Mouse (Mus musculus): ENCODE data around the gene Cdk5. TPM values are rescaled to one million over a fixed set of nuclear protein-coding genes. Genes with fewer than 3 reads are reported as not detected.
A peak's percentile ranks its signal among the peaks of the same experiment; 100 is the strongest.

The Cdk5 gene
- total and polyA plus RNA-seq, 3 experiments, result 19.9 to 42.7 (median 21.7) TPM

GRCm38 (mm10) chr5:24424004-24424781 is 863 bp upstream of the Cdk5 start:
- Histone ChIP-seq H3K79me2 (replicated peaks; ENCODE audit: control insufficient read depth, insufficient read depth, low read length) (peaks cover 3% of the 10 kb centered on the region; the same call in 1 of the 2 replicates), H3K4me1 (ENCODE audit: control insufficient read depth, insufficient read depth, low read length) (peaks cover 8% of the 10 kb centered on the region), H3K4me3 (peak overlapping the region; percentile 69), H3K36me3 (ENCODE audit: control insufficient read depth, insufficient read depth, low read length) (no peaks in the 10 kb centered on the region), H3K27me3 (ENCODE audit: control insufficient read depth, insufficient read depth, low read length) (no peaks in the 10 kb centered on the region), H3K9ac (ENCODE audit: low read depth, low read length) (peak overlapping the region; percentile 85), H3K27ac (peak overlapping the region; percentile 98)
- TF ChIP-seq CTCF (IDR thresholded peaks at IDR 0.05) (no peak), EP300 (IDR thresholded peaks at IDR 0.05; ENCODE audit: insufficient read depth, low read depth, low read length) (no peak), POLR2A (IDR thresholded peaks at IDR 0.05; ENCODE audit: insufficient read depth, low read depth, low read length) (no peak; the same call in 1 of the 2 replicates)
- no peak for DNase-seq
- intact Hi-C loops (cut with DNase I), result loop anchor here (2.0 to 5.0 kb wide), 2 partner anchors 27 to 153 kb away; partner anchors contain the start of gene Abcf2
- WGBS, result 6% methylated on average over 21 of the region's 21 CpGs

DNA sequence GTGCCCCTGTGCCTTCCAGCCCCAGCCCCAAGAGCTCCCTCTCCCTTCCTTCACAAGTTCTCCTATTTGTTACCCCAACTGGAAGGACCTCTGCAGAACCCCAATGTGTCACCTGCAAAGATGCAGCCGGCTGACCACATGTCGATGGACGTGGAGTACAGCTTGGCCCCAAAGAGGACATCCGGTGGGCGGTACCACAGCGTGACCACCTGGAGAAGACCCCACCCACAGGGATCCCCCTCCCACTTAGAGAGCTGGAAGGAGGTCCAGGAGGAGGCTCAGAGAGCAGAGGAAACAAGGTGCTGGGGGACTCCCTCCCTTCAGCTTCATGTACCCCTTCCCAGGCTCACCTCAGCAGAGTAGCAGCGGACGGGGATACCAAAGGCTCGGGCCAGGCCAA is 2.9 kb downstream of the Cdk5 start:
- no peaks in the 10 kb centered on the region for H3K79me2 ChIP-seq (replicated peaks; ENCODE audit: control insufficient read depth, insufficient read depth, low read length)
- H3K27me3 ChIP-seq (ENCODE audit: control insufficient read depth, insufficient read depth, low read length), result no peaks in the 10 kb centered on the region
- intact Hi-C loops (cut with DNase I), result loop anchor here (5.0 kb wide), 1 partner anchor 157 kb away; the partner anchor contains the start of gene Abcf2
- DNase-seq, result no peak
- no peak for TF ChIP-seq CTCF (IDR thresholded peaks at IDR 0.05)
- no peak for TF ChIP-seq EP300 (IDR thresholded peaks at IDR 0.05; ENCODE audit: insufficient read depth, low read depth, low read length)
- TF ChIP-seq POLR2A (IDR thresholded peaks at IDR 0.05; ENCODE audit: insufficient read depth, low read depth, low read length), result no peak
- WGBS, result 90% methylated on average over 9 of the region's 9 CpGs
- H3K4me1 ChIP-seq (ENCODE audit: control insufficient read depth, insufficient read depth, low read length), result peaks cover 1% of the 10 kb centered on the region; the same call in 1 of the 2 replicates
- H3K27ac ChIP-seq, result no peak overlapping the region
- H3K4me3 ChIP-seq, result no peak overlapping the region
- no peak overlapping the region for H3K9ac ChIP-seq (ENCODE audit: low read depth, low read length)
- H3K36me3 ChIP-seq (ENCODE audit: control insufficient read depth, insufficient read depth, low read length), result no peaks in the 10 kb centered on the region

- no peak for DNase-seq
- 90% methylated on average over 10 of the region's 10 CpGs for WGBS
- intact Hi-C loops (cut with DNase I), result loop anchor here (5.0 kb wide), 1 partner anchor 70 kb away; no protein-coding TSS in a partner anchor
- Histone ChIP-seq H3K36me3 (ENCODE audit: control insufficient read depth, insufficient read depth, low read length) (no peaks in the 10 kb centered on the region), H3K4me1 (ENCODE audit: control insufficient read depth, insufficient read depth, low read length) (peaks cover 1% of the 10 kb centered on the region; the same call in 1 of the 2 replicates), H3K79me2 (replicated peaks; ENCODE audit: control insufficient read depth, insufficient read depth, low read length) (no peaks in the 10 kb centered on the region), H3K27ac (no peak overlapping the region), H3K9ac (ENCODE audit: low read depth, low read length) (no peak overlapping the region), H3K4me3 (no peak overlapping the region), H3K27me3 (ENCODE audit: control insufficient read depth, insufficient read depth, low read length) (no peaks in the 10 kb centered on the region)
- TF ChIP-seq EP300 (IDR thresholded peaks at IDR 0.05; ENCODE audit: insufficient read depth, low read depth, low read length) (no peak), POLR2A (IDR thresholded peaks at IDR 0.05; ENCODE audit: insufficient read depth, low read depth, low read length) (no peak), CTCF (IDR thresholded peaks at IDR 0.05) (no peak)
Measured at GRCm38 (mm10) chr5:24417587-24417986, 5.7 kb downstream of the Cdk5 start.

GRCm38 (mm10) chr5:24416222-24416736 is 7.1 kb downstream of the Cdk5 start:
- TF ChIP-seq POLR2A (IDR thresholded peaks at IDR 0.05; ENCODE audit: insufficient read depth, low read depth, low read length) (no peak), CTCF (IDR thresholded peaks at IDR 0.05) (peak; percentile 88), EP300 (IDR thresholded peaks at IDR 0.05; ENCODE audit: insufficient read depth, low read depth, low read length) (peak; percentile 49; the same call in 1 of the 2 replicates)
- WGBS, result 3% methylated on average over 21 of the region's 21 CpGs
- intact Hi-C loops (cut with DNase I), result loop anchor here (1.0 to 5.0 kb wide), 2 partner anchors 54 to 71 kb away; no protein-coding TSS in a partner anchor
- H3K9ac ChIP-seq (ENCODE audit: low read depth, low read length), result no peak overlapping the region
- DNase-seq, result peak; percentile 62 to 65
- no peaks in the 10 kb centered on the region for H3K36me3 ChIP-seq (ENCODE audit: control insufficient read depth, insufficient read depth, low read length)
- no peaks in the 10 kb centered on the region for H3K27me3 ChIP-seq (ENCODE audit: control insufficient read depth, insufficient read depth, low read length)
- H3K4me1 ChIP-seq (ENCODE audit: control insufficient read depth, insufficient read depth, low read length), result peaks cover 1% of the 10 kb centered on the region; the same call in 1 of the 2 replicates
- H3K4me3 ChIP-seq, result no peak overlapping the region
- H3K27ac ChIP-seq, result no peak overlapping the region
- H3K79me2 ChIP-seq (replicated peaks; ENCODE audit: control insufficient read depth, insufficient read depth, low read length), result no peaks in the 10 kb centered on the region

- no peak for DNase-seq
Measured at GRCm38 (mm10) chr5:24413938-24414337, 9.4 kb downstream of the Cdk5 start.

More at GRCm38 (mm10) chr5:24413938-24414337, 9.4 kb downstream of the Cdk5 start:
- Histone ChIP-seq H3K27ac (no peak overlapping the region), H3K27me3 (ENCODE audit: control insufficient read depth, insufficient read depth, low read length) (no peaks in the 10 kb centered on the region), H3K9ac (ENCODE audit: low read depth, low read length) (no peak overlapping the region), H3K36me3 (ENCODE audit: control insufficient read depth, insufficient read depth, low read length) (no peaks in the 10 kb centered on the region), H3K79me2 (replicated peaks; ENCODE audit: control insufficient read depth, insufficient read depth, low read length) (no peaks in the 10 kb centered on the region), H3K4me3 (no peak overlapping the region), H3K4me1 (ENCODE audit: control insufficient read depth, insufficient read depth, low read length) (peaks cover 1% of the 10 kb centered on the region)
- intact Hi-C loops (cut with DNase I), result no loop called here
- 83% methylated on average over 13 of the region's 13 CpGs for WGBS
- TF ChIP-seq CTCF (IDR thresholded peaks at IDR 0.05) (no peak), POLR2A (IDR thresholded peaks at IDR 0.05; ENCODE audit: insufficient read depth, low read depth, low read length) (no peak), EP300 (IDR thresholded peaks at IDR 0.05; ENCODE audit: insufficient read depth, low read depth, low read length) (no peak)
